Mouse (Mus musculus): ENCODE measurements around the gene Polr3gl. TPM values are rescaled to one million over a fixed set of nuclear protein-coding genes. Genes with fewer than 3 reads are reported as not detected.
A peak's percentile ranks its signal among the peaks of the same experiment; 100 is the strongest.

Polr3gl gene
- polyA plus RNA-seq, 1 experiment = 9.2 TPM

DNA sequence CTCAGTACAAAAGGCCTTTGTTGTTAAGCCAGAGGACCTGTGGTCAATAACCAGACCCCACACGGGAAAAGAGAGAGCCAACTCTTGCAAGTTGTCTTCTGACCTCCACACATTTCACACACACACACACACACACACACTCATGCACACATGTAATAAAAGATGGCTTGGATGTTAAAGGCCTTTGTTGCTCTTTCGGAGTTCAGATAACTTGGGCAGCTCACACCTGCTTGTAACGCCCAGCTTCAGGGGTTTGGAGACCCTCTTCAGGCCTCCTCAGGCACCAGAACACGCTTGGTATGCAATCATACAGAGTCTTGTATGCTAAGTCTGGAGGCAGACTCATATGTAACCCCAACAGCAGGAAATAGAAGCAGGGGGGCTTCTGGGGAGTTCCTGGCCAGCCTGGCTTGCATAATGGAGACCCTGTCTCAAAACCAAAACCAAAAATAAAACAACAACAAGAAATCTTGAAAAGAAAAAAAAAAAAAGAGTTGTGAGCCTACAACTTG is 14.7 kb downstream of the Polr3gl start:
- no peak for TF ChIP-seq POLR2A (IDR thresholded peaks at IDR 0.05; ENCODE audit: low read depth, low read length)
- no peak for TF ChIP-seq CTCF (IDR thresholded peaks at IDR 0.05; ENCODE audit: extremely low read depth, insufficient read depth, insufficient read length, insufficient replicate concordance)
- H3K36me3 ChIP-seq (ENCODE audit: control insufficient read depth, insufficient read depth, low read length) = no peaks in the 10 kb centered on the region
- no peaks in the 10 kb centered on the region for H3K27me3 ChIP-seq (ENCODE audit: control insufficient read depth, insufficient read depth, low read length)
- 69% methylated on average over 4 of the region's 4 CpGs for WGBS
- peak overlapping the region; percentile 19 for H3K27ac ChIP-seq (ENCODE audit: insufficient read depth, low read length)
- DNase-seq (ENCODE audit: low read depth in 1 of 2, low spot score in 2 of 2) = no peak
- peaks cover 17% of the 10 kb centered on the region; the same call in 1 of the 2 replicates for H3K4me1 ChIP-seq (ENCODE audit: control insufficient read depth, insufficient read depth, insufficient read length)
- H3K4me3 ChIP-seq (ENCODE audit: extremely low read depth, insufficient read depth, insufficient read length) = 0 out of 2 replicates have a peak overlapping the region, but pooled peaks have one; percentile 5

DNA sequence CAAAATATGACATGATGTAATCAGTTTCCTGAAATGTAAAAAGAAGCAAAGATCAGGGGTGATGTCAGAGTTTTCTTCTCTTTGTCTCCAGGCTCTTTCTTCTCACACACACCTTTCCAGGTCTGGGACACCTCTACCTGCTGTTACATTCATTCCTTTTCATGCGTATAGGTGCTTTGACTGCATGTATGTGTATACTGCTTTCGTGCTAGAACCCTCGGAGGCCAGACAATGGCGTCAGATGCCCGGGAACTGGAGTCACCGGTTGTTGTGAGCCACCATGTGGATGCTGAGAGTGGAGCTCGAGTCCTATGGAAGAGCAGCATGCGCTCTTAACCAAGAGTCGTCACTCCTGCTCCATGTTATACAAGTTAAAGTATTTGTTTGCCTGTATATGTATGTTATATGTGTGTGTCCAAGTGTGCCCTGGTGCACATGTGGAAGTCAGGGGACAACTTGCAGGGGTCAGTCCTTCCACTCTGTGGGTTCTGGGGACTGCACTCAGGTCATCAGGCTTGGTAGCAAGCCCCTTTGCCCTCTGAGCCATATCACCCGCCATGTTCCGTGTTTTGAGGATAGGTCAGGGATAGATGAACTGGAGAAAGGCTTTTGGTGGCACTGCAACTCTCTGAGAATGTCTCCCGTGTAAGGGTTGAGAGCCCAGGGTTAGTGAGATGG is 15.3 kb downstream of the Polr3gl start:
- H3K4me3 ChIP-seq (ENCODE audit: extremely low read depth, insufficient read depth, insufficient read length) = no peak overlapping the region
- H3K36me3 ChIP-seq (ENCODE audit: control insufficient read depth, insufficient read depth, low read length) = no peaks in the 10 kb centered on the region
- no peak for DNase-seq (ENCODE audit: low read depth in 1 of 2, low spot score in 2 of 2)
- peak overlapping the region; percentile 19; the same call in 1 of the 2 replicates for H3K27ac ChIP-seq (ENCODE audit: insufficient read depth, low read length)
- H3K27me3 ChIP-seq (ENCODE audit: control insufficient read depth, insufficient read depth, low read length) = no peaks in the 10 kb centered on the region
- WGBS = 88% methylated on average over 12 of the region's 12 CpGs
- H3K4me1 ChIP-seq (ENCODE audit: control insufficient read depth, insufficient read depth, insufficient read length) = peaks cover 17% of the 10 kb centered on the region; the same call in 1 of the 2 replicates
- no peak for TF ChIP-seq POLR2A (IDR thresholded peaks at IDR 0.05; ENCODE audit: low read depth, low read length)
- no peak for TF ChIP-seq CTCF (IDR thresholded peaks at IDR 0.05; ENCODE audit: extremely low read depth, insufficient read depth, insufficient read length, insufficient replicate concordance)

DNA sequence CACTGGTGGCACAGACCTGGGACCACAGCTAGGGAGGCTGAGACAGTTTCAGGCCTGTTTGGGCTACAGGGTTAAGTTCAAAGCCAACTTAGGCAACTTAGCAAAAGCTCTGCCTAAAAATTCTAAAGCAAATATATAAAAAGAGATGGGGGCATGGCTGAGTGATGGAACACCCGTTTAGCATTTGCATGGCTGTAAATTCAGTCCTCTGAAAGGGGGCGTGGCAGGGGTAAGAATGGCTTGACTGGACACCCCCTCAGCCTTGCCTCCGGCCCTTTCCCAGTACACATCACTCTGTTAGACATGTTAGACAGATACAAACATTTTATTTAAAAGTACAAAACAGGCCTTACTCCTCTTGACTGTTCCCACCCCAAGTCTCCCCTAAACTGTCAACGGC is 16.4 kb downstream of the Polr3gl start:
- TF ChIP-seq CTCF (IDR thresholded peaks at IDR 0.05; ENCODE audit: extremely low read depth, insufficient read depth, insufficient read length, insufficient replicate concordance) (no peak), POLR2A (IDR thresholded peaks at IDR 0.05; ENCODE audit: low read depth, low read length) (no peak)
- H3K27me3 ChIP-seq (ENCODE audit: control insufficient read depth, insufficient read depth, low read length) = no peaks in the 10 kb centered on the region
- H3K4me3 ChIP-seq (ENCODE audit: extremely low read depth, insufficient read depth, insufficient read length) = no peak overlapping the region
- WGBS = 70% methylated on average over 4 of the region's 4 CpGs
- H3K4me1 ChIP-seq (ENCODE audit: control insufficient read depth, insufficient read depth, insufficient read length) = peaks cover 17% of the 10 kb centered on the region; the same call in 1 of the 2 replicates
- H3K27ac ChIP-seq (ENCODE audit: insufficient read depth, low read length) = peak overlapping the region; percentile 70
- DNase-seq (ENCODE audit: low read depth in 1 of 2, low spot score in 2 of 2) = no peak
- no peaks in the 10 kb centered on the region for H3K36me3 ChIP-seq (ENCODE audit: control insufficient read depth, insufficient read depth, low read length)

DNA sequence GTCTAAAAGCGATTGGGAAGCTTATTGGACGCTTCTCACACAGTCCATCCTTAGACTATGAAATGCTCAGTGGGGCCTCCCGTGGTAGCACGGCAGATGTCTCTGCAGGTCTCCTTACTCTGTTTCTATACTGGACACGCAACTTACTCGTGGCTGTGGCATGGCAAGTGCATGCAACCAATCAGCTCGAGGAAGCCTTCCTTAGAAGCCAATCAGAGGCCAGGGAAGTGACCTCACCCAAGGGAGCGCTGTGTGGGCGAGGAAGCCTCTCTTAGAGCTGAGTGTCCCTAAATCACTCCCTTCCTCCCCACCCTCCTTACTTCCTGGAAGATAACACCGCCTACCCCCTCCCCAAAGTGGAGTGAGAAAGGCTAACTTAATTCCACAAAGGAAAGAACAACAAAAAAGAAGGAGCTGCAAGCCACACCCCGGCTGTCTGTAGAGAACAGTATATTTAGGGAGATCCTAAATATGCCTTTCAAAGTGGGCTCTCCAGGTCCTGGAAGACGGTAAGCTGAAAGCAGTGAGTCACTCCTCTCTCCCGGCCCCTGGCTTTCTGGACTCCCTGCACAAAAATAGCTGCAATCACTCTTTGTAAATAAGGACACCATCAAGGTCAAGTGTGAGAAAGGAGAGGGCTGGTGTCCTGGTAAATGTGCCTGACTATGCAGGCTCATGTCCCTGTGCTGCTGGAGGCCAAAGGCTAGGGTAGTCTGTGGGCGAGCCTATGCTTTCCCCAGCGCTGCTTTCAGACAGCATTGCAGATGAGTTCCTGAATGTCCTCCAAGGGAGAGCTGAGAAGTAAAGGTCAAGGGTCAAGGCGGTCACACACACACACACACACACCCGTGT is 17.1 kb downstream of the Polr3gl start, which contains the start of gene Gm16253:
Gm16253 (plus strand) TSS at position 295 of the 852 bp plus-strand sequence.
- peak within 1 kb of the TSS; percentile 49 for H3K4me3 ChIP-seq (ENCODE audit: extremely low read depth, insufficient read depth, insufficient read length)
- DNase-seq (ENCODE audit: low read depth in 1 of 2, low spot score in 2 of 2) = peak; percentile 78 to 93
- TF ChIP-seq POLR2A (IDR thresholded peaks at IDR 0.05; ENCODE audit: low read depth, low read length) (peak; percentile 52), CTCF (IDR thresholded peaks at IDR 0.05; ENCODE audit: extremely low read depth, insufficient read depth, insufficient read length, insufficient replicate concordance) (no peak)
- H3K27me3 ChIP-seq (ENCODE audit: control insufficient read depth, insufficient read depth, low read length) = no peaks in the 10 kb centered on the region
- H3K27ac ChIP-seq (ENCODE audit: insufficient read depth, low read length) = peak within 1 kb of the TSS; percentile 79
- 18% methylated on average over 17 of the region's 17 CpGs for WGBS
- no peaks in the 10 kb centered on the region for H3K36me3 ChIP-seq (ENCODE audit: control insufficient read depth, insufficient read depth, low read length)
- H3K4me1 ChIP-seq (ENCODE audit: control insufficient read depth, insufficient read depth, insufficient read length) = peaks cover 19% of the 10 kb centered on the region; the same call in 1 of the 2 replicates

DNA sequence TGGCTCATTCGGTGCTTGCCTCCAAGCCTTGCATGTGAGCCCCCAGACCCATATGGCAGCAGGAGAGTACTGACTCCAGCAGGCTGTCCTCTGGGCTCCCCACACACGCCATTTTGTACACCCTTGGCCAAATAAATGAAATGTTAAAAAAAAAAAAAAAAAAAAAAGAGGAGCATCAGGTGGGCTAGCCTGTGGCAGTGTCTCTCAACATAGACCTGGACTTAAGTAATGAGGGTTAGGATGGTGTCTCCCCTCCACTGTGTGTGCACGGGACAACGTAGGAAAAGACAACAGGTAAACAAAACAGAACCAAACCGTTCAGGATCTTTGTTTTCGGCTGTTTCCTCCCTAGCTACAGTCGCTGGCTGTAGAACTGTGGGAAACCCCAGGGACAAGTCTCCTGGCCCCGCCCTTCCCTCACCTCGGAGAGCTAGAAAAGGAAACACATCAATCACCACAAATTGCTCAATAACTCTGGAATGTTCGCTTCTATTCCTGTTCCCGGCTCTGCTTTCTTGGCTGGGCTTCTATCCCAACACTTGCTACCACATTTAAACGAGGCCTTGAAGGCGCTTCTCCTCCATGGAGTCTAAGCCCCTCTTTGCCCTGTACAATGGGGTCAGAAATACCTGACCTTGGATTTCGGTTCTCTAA is 17.8 kb downstream of the Polr3gl start:
- no peaks in the 10 kb centered on the region for H3K27me3 ChIP-seq (ENCODE audit: control insufficient read depth, insufficient read depth, low read length)
- H3K4me1 ChIP-seq (ENCODE audit: control insufficient read depth, insufficient read depth, insufficient read length) = peaks cover 24% of the 10 kb centered on the region; the same call in 1 of the 2 replicates
- H3K27ac ChIP-seq (ENCODE audit: insufficient read depth, low read length) = peak overlapping the region; percentile 79
- H3K36me3 ChIP-seq (ENCODE audit: control insufficient read depth, insufficient read depth, low read length) = no peaks in the 10 kb centered on the region
- no peak for DNase-seq (ENCODE audit: low read depth in 1 of 2, low spot score in 2 of 2)
- 22% methylated on average over 14 of the region's 14 CpGs for WGBS
- H3K4me3 ChIP-seq (ENCODE audit: extremely low read depth, insufficient read depth, insufficient read length) = peak overlapping the region; percentile 49
- TF ChIP-seq CTCF (IDR thresholded peaks at IDR 0.05; ENCODE audit: extremely low read depth, insufficient read depth, insufficient read length, insufficient replicate concordance) = no peak
- TF ChIP-seq POLR2A (IDR thresholded peaks at IDR 0.05; ENCODE audit: low read depth, low read length) = no peak

DNA sequence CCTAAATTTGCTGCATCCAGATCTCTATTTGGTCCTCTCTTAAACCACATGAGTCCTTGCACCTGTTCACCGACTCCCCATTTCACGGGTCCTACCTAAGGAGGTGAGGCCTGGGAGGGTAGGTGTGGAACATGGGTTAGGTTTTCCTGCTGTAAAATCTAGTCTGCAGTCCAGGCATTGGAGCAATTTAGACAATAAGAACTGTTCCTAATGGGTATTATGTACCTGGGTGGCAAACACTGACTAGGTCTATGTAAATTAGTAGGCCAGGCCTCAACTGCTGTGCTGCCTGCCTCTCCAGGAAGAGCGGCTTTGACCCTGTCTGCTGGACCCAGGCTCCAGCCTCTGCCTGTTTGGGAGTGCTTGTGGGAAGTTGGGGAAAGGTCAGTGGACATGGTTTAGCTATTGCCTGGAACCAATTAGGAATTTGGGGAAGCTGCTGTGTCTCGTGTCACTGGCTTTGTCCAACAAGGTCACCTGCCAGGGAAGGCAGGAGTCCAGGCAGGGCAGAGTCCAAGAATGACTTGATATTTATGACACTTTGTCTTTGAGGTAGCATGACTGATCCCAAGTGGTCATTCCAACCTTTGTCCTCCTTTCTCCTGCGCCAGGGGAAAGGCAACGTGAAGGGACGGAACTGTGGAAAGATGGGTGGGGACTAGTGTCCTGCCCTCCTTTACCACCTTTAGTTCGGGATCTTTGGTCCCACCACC is 18.6 kb downstream of the Polr3gl start:
- 92% methylated on average over 8 of the region's 8 CpGs for WGBS
- no peaks in the 10 kb centered on the region for H3K27me3 ChIP-seq (ENCODE audit: control insufficient read depth, insufficient read depth, low read length)
- peak overlapping the region; percentile 79 for H3K27ac ChIP-seq (ENCODE audit: insufficient read depth, low read length)
- no peaks in the 10 kb centered on the region for H3K36me3 ChIP-seq (ENCODE audit: control insufficient read depth, insufficient read depth, low read length)
- TF ChIP-seq CTCF (IDR thresholded peaks at IDR 0.05; ENCODE audit: extremely low read depth, insufficient read depth, insufficient read length, insufficient replicate concordance) (no peak), POLR2A (IDR thresholded peaks at IDR 0.05; ENCODE audit: low read depth, low read length) (no peak)
- no peak for DNase-seq (ENCODE audit: low read depth in 1 of 2, low spot score in 2 of 2)
- peaks cover 24% of the 10 kb centered on the region; the same call in 1 of the 2 replicates for H3K4me1 ChIP-seq (ENCODE audit: control insufficient read depth, insufficient read depth, insufficient read length)
- no peak overlapping the region for H3K4me3 ChIP-seq (ENCODE audit: extremely low read depth, insufficient read depth, insufficient read length)

All from spleen, adult 2 months (tissue).